Mouse (Mus musculus) heart, postnatal 0 days (tissue): ENCODE measurements at regions not wholly inside any gene's neighbourhood (a gene's known extent, or its start where the extent isn't known, plus 50 kb on each side); places are given as distances from the start of the nearest gene placed in this dataset.

Source experiments
- CTCF ChIP-seq: IDR thresholded peaks from 2 replicates; pipeline ENCODE4 v1.5.1; 2016; ENCODE audit warnings: antibody characterized with exemption, control low read depth, low read depth
- EP300 ChIP-seq: IDR thresholded peaks from 2 replicates; pipeline ENCODE4 v1.6.1; 2016; ENCODE audit warnings: antibody characterized with exemption, low read depth

GRCm38 (mm10) chr2:64443171-64443570, 345.3 kb upstream of the Fign start:
- TF ChIP-seq CTCF (no peak), EP300 (no peak)
